Mouse (Mus musculus) brain, embryonic 14.5 days (tissue): Measurements from ENCODE around the gene Sdccag8.

Experiments used
- CTCF ChIP-seq: fragments of 200-500 bp; IDR thresholded peaks from 2 replicates; pipeline ENCODE4 v1.5.1; 2012; ENCODE audit warnings: inconsistent platforms, mild to moderate bottlenecking, moderate library complexity, borderline replicate concordance; ENCODE audit not compliant: insufficient read depth, insufficient read length; ENCODE audit errors: extremely low read depth
- POLR2A ChIP-seq: fragments of 200-500 bp; IDR thresholded peaks from 2 replicates; pipeline ENCODE4 v1.6.1; 2012; ENCODE audit warnings: mild to moderate bottlenecking, inconsistent platforms, borderline replicate concordance; ENCODE audit not compliant: poor library complexity, insufficient read depth, insufficient read length, severe bottlenecking; ENCODE audit errors: extremely low read depth

- TF ChIP-seq POLR2A (no peak), CTCF (no peak)
Measured at GRCm38 (mm10) chr1:177039093-177039674, 224.7 kb downstream of the Sdccag8 start.
